Mouse (Mus musculus): ENCODE measurements around the gene Serpina3n. TPM values are rescaled to one million over a fixed set of nuclear protein-coding genes. Genes with fewer than 3 reads are reported as not detected.
A peak's percentile ranks its signal among the peaks of the same experiment; 100 is the strongest.
"Not testable (repeated sequence)": the region's sequence is repeated elsewhere in the genome, so short reads cannot be mapped to it uniquely, and the experiment has no call there.

The Serpina3n gene
- total RNA-seq, 2 experiments from 2014 or later, result 0.31 TPM; not detected in 1

DNA sequence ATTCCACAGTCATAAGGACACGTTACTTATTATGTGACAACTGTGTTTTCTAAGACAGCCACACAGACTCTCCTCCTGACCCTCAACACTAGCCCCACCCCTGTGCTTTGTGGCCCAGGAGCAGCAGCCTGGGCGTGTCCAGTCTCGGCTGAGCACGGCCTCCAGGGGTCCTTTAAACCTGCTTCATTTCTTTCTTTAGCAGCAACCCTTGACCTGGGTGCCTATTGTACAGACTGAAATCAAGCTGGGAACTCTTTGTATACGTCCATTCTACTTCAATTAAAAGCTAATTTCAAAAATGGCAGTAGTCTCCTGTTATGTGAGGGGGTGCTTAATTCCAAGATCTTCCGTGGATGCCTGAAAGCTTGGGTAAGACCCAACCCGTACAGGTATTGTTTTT is 26.7 kb downstream of the Serpina3n start:
- no peak for ATAC-seq (ENCODE audit: poor library complexity, severe bottlenecking)

GRCm38 (mm10) chr12:104433951-104434735 is 27.6 kb downstream of the Serpina3n start:
- ATAC-seq (ENCODE audit: poor library complexity, severe bottlenecking), result no peak

DNA sequence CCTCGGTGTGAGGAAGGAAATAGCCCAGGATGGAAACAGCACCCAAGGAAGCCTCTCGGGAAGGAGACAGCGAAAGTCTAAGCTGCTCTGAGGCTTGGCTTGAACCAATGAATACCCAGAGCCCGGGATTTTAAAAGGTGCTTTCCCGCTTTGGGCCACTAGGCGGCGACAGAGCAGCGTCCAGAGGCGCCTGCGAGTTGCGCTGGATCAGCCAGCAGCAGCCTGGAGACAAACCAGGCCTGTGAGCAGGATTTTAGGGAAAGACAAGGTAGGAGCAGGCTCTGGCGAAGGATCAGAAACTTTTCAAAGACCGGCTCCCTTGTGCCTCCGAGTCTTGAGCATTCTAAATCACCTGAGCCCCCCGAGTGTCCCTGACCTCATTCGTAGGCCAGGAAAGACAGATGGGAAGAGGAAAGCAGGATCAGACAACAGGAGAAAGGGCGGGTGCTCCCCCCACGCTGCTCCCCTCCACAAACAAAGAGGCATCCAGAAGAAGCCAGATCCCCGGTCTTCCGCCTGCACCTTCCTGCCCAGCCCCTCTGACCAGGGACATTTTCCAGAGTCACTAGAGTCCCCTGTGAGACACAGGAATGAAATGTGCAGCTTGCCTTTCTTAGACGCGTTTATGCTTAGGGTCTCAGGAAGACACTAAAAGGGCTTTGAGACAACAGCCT is 33.7 kb downstream of the Serpina3n start:
- ATAC-seq (ENCODE audit: poor library complexity, severe bottlenecking), result peak; percentile 70

GRCm38 (mm10) chr12:104443716-104444115 is 37.2 kb downstream of the Serpina3n start:
- ATAC-seq (ENCODE audit: poor library complexity, severe bottlenecking), result no peak

GRCm38 (mm10) chr12:104447056-104447455 is 40.5 kb downstream of the Serpina3n start:
- not testable (repeated sequence) for ATAC-seq (ENCODE audit: poor library complexity, severe bottlenecking)

GRCm38 (mm10) chr12:104448099-104448498 is 41.6 kb downstream of the Serpina3n start:
- ATAC-seq (ENCODE audit: poor library complexity, severe bottlenecking), result no peak

DNA sequence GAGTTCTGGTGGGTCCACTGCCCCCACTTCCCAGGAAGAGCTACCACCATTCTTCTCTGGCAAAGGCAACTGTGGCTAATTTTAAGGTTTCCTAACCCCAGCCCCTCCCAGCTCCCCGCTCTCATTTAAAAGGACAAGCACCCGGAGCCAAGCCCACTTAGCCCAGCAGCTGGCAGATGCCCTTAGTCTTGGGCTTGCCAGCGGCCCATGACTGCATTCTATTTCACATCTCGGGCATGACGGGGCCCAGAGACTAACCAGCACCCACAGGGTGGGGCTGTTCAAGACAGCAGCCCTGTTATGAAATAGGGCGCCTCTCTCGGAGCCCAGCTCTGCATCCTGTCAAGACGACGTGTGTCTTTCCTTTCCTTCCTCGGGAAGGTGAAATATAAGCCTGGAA is 43.7 kb downstream of the Serpina3n start:
- ATAC-seq (ENCODE audit: poor library complexity, severe bottlenecking), result no peak

DNA sequence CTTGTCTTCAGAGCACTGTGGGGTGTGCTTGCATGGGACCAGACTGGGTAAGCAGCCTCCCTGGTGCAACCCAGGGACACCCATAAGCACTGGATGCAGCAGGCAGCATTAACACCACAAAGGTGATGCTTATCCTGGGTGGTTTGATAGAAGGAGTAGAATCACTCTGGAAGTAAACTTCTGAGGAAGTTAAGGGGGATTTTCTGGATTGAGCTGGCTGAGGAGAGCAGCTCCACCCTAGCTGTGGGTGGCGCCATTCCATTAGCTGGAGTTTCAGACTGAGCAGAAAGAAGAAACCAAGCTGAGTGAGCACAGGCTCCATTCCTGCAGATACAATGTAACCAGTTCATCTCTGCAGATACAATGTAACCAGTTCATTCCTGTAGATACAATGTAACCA is 46.5 kb downstream of the Serpina3n start:
- ATAC-seq (ENCODE audit: poor library complexity, severe bottlenecking), result no peak

DNA sequence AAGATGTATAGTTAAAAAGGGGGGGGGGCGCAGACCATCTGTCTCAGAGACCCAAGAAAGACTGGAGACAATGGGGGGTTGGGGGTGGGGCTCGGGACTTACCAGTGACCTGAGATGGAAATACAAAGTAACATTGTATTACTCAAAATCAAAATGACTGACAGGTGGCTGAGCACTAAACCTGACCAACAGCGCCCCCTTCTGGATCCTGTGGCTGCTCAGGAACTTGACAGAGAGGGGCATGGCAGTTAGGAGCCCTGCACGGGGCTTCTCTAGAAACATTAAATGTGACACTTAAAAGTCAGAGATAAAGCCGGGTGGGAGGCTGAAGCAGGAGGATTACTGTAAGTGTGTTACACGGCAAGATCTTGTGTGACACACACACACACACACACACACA is 52.8 kb downstream of the Serpina3n start:
- no peak for ATAC-seq (ENCODE audit: poor library complexity, severe bottlenecking)

DNA sequence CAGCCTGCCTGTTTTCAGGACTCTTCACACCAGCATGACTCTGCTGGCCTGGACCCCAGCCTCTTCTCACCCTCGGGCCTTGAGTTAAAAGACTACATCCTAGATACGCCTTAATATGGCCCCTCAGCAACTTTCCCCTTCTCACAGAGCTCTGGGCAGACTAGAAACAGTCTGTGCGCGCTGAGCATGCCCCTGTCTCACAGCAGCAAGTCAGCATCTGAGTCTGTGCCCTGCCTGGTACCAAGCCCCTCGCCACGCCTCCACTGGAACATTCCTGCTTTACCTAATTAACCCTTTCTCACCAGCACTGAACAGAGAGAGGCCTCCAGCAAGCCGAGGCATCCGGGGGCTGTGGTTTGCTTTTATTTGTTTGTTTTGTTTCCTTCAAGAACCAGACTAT is 54.8 kb downstream of the Serpina3n start:
- no peak for ATAC-seq (ENCODE audit: poor library complexity, severe bottlenecking)

Other genes with a start within 250 kb of the Serpina3n start
- 1.2 and 1.5 TPM in 2 replicates for gene Serpina3f, start 192.2 kb upstream of the Serpina3n start, total RNA-seq (2015)
- gene Serpina3f, start 192.2 kb upstream of the Serpina3n start, total RNA-seq (2017), result 0.59 and 0.81 TPM in 2 replicates
- gene Serpina3g, start 170.5 kb upstream of the Serpina3n start, total RNA-seq (2015), result 4.2 and 4.7 TPM in 2 replicates
- gene Serpina3g, start 170.5 kb upstream of the Serpina3n start, total RNA-seq (2017), result 4.9 and 9.7 TPM in 2 replicates
- gene Serpina3i, start 143.6 kb upstream of the Serpina3n start, total RNA-seq (2015), result not detected in 2 replicates
- gene Serpina3i, start 143.6 kb upstream of the Serpina3n start, total RNA-seq (2017), result not detected in 2 replicates
- not detected in 2 replicates for gene Serpina3j, start 92.2 kb upstream of the Serpina3n start, total RNA-seq (2015)
- gene Serpina3j, start 92.2 kb upstream of the Serpina3n start, total RNA-seq (2017), result not detected in 2 replicates
- not detected in 2 replicates for gene Serpina3k, start 68.2 kb upstream of the Serpina3n start, total RNA-seq (2015)
- not detected in 2 replicates for gene Serpina3k, start 68.2 kb upstream of the Serpina3n start, total RNA-seq (2017)
- not detected in 2 replicates for gene Serpina3m, start 68.2 kb upstream of the Serpina3n start, total RNA-seq (2015)
- not detected in 2 replicates for gene Serpina3m, start 68.2 kb upstream of the Serpina3n start, total RNA-seq (2017)
- gene Gsc, start 66.6 kb downstream of the Serpina3n start, total RNA-seq (2015), result not detected in 2 replicates
- gene Gsc, start 66.6 kb downstream of the Serpina3n start, total RNA-seq (2017), result not detected in 2 replicates

Measured in megakaryocyte, adult 5-6 weeks (primary cell).